ENCODE assay signal across 15 mouse cellular contexts in genomic region chr13:113489951-113490822, GRCm38 (mm10).
A peak's percentile ranks its signal among the peaks of the same experiment; 100 is the strongest.
DNase-seq lines count a peak whose midpoint lies in the region.
"Had no signal": no experiment of that assay in that cellular context is flagged by ENCODE, and none has a peak within 500 bp of the region (broad histone marks: within the 10 kb centered on the region; RNA-seq: fewer than 3 reads in every experiment).

No protein-coding gene starts in this region.

- H3K27me3 ChIP-seq in heart, embryonic 10.5 days (ENCODE audit: insufficient read depth, poor library complexity, severe bottlenecking) = no peaks in the 10 kb centered on the region
- no peaks in the 10 kb centered on the region for H3K27me3 ChIP-seq in midbrain, embryonic 10.5 days (ENCODE audit: low read depth, poor library complexity, severe bottlenecking)
- H3K27me3 ChIP-seq: heart, embryonic 13.5 days; liver, embryonic 15.5 days had no signal

- DNase-seq in heart, adult 8-10 months (ENCODE audit: low spot score) = peak; percentile 34
- DNase-seq in heart, embryonic 10.5 days (ENCODE audit: low spot score) = no peak
- DNase-seq in 3134 (ENCODE audit: extremely low read depth, insufficient read length, low spot score) (peak; percentile 15), A20 (ENCODE audit: low read depth, low spot score) (peak; percentile 16)
- DNase-seq in lung, postnatal 10 days = peak; percentile 25
- DNase-seq in T-cell, adult 2 months (ENCODE audit: low spot score) = no peak
- no peak for DNase-seq in midbrain, embryonic 10.5 days (ENCODE audit: low spot score)
- DNase-seq: adrenal gland, postnatal 14 days; cerebellum, adult 11 months; kidney, adult 9 months; right cerebral cortex, postnatal 4 days; thymus, postnatal 36 days had no signal

- peaks cover 8% of the 10 kb centered on the region; the same call in 1 of the 2 replicates for H3K9me3 ChIP-seq in heart, embryonic 10.5 days
- peaks cover 5% of the 10 kb centered on the region; the same call in 1 of the 2 replicates for H3K9me3 ChIP-seq in midbrain, embryonic 10.5 days (replicated peaks)
- H3K9me3 ChIP-seq: liver, embryonic 15.5 days had no signal

- WGBS in heart, embryonic 10.5 days = 68% methylated on average over 6 of the region's 6 CpGs
- WGBS in midbrain, embryonic 10.5 days = 86% methylated on average over 6 of the region's 6 CpGs

- no peak overlapping the region for H3K27ac ChIP-seq in heart, embryonic 10.5 days
- H3K27ac ChIP-seq in midbrain, embryonic 10.5 days (replicated peaks) = no peak overlapping the region
- H3K27ac ChIP-seq: heart, embryonic 13.5 days; layer of hippocampus, adult 2 months; liver, embryonic 15.5 days had no signal

- H3K4me3 ChIP-seq in heart, embryonic 10.5 days = no peak overlapping the region
- H3K4me3 ChIP-seq in midbrain, embryonic 10.5 days = no peak overlapping the region
- H3K4me3 ChIP-seq: heart, embryonic 13.5 days; layer of hippocampus, adult 2 months; liver, embryonic 15.5 days had no signal

- no peaks in the 10 kb centered on the region for H3K36me3 ChIP-seq in heart, embryonic 10.5 days
- H3K36me3 ChIP-seq in midbrain, embryonic 10.5 days = no peaks in the 10 kb centered on the region
- H3K36me3 ChIP-seq: liver, embryonic 15.5 days had no signal

- H3K4me1 ChIP-seq in heart, embryonic 10.5 days = peaks cover 4% of the 10 kb centered on the region; the same call in 1 of the 2 replicates
- H3K4me1 ChIP-seq in midbrain, embryonic 10.5 days = no peaks in the 10 kb centered on the region
- H3K4me1 ChIP-seq: liver, embryonic 15.5 days had no signal

Comparison
In these comparisons a context has a peak if more than half of its experiments do, and no peak if none do; other contexts are left out.
1. DNase-seq: peak in heart, adult 8-10 months (single experiment), 3134 (single experiment), A20 (single experiment) and lung, postnatal 10 days (single experiment); none in heart, embryonic 10.5 days (single experiment), T-cell, adult 2 months (single experiment) and midbrain, embryonic 10.5 days (single experiment).